Mouse (Mus musculus) intestine, embryonic 16.5 days (tissue): ENCODE results near the gene Phf1. TPM values are rescaled to one million over a fixed set of nuclear protein-coding genes. Genes with fewer than 3 reads are reported as not detected.
A peak's percentile ranks its signal among the peaks of the same experiment; 100 is the strongest.

ENCODE experiments used
- ATAC-seq: fragments of 200-750 bp; cut with Nextera tagmentation; 2 replicates; pipeline ENCODE4 v1.8.0; 2017; ENCODE audit warnings: moderate TSS enrichment, moderate library complexity
- H3K27ac ChIP-seq: fragments of 300-500 bp; sonication (generic); 2 replicates; pipeline ENCODE4 v1.5.1; 2014; ENCODE audit warnings: mild to moderate bottlenecking, low read length
- H3K27me3 ChIP-seq: fragments of 300-500 bp; sonication (generic); replicated peaks from 2 replicates; pipeline ENCODE4 v1.6.1; 2014; ENCODE audit warnings: low read length, control low read depth, mixed read lengths; ENCODE audit not compliant: control insufficient read depth, insufficient read depth
- H3K36me3 ChIP-seq: fragments of 300-500 bp; sonication (generic); 2 replicates; pipeline ENCODE4 v1.6.1; 2014; ENCODE audit warnings: low read length, control low read depth; ENCODE audit not compliant: control insufficient read depth, insufficient read depth
- H3K4me1 ChIP-seq: fragments of 300-500 bp; sonication (generic); 2 replicates; pipeline ENCODE4 v1.6.1; 2014; ENCODE audit warnings: low read length, control low read depth, mixed read lengths; ENCODE audit not compliant: control insufficient read depth, insufficient read depth
- H3K4me2 ChIP-seq: fragments of 300-500 bp; sonication (generic); 2 replicates; pipeline ENCODE4 v1.6.1; 2014; ENCODE audit warnings: low read depth, low read length, control low read depth
- H3K4me3 ChIP-seq: fragments of 300-500 bp; sonication (generic); 2 replicates; pipeline ENCODE4 v1.5.1; 2014; ENCODE audit warnings: mild to moderate bottlenecking, low read length
- H3K9ac ChIP-seq: fragments of 300-500 bp; sonication (generic); 2 replicates; pipeline ENCODE4 v1.6.1; 2014; ENCODE audit warnings: low read depth, low read length
- H3K9me3 ChIP-seq: fragments of 300-500 bp; sonication (generic); 2 replicates; pipeline ENCODE4 v1.6.1; 2016; ENCODE audit warnings: low read length, control low read depth; ENCODE audit not compliant: control insufficient read depth
- WGBS: fragments of 180-500 bp; shearing (Covaris S2); extraction: QIAGEN DNeasy Blood & Tissue Kit; methylation state at CpG from one replicate; pipeline ENCODE4 v1.1.7; 2014; 5-methylcytosine and 5-hydroxymethylcytosine counted together
- polyA plus RNA-seq: library from polyadenylated mRNA; unstranded; fragments of >200 nt; fragmentation: Nextera tagmentation; extraction: Ambion mirVana; gene quantifications from 2 replicates; pipeline ENCODE4 v1.2.1, GENCODE M21; 2015

The Phf1 gene
- polyA plus RNA-seq, 1 experiment from 2014 or later: 6.8 TPM

DNA sequence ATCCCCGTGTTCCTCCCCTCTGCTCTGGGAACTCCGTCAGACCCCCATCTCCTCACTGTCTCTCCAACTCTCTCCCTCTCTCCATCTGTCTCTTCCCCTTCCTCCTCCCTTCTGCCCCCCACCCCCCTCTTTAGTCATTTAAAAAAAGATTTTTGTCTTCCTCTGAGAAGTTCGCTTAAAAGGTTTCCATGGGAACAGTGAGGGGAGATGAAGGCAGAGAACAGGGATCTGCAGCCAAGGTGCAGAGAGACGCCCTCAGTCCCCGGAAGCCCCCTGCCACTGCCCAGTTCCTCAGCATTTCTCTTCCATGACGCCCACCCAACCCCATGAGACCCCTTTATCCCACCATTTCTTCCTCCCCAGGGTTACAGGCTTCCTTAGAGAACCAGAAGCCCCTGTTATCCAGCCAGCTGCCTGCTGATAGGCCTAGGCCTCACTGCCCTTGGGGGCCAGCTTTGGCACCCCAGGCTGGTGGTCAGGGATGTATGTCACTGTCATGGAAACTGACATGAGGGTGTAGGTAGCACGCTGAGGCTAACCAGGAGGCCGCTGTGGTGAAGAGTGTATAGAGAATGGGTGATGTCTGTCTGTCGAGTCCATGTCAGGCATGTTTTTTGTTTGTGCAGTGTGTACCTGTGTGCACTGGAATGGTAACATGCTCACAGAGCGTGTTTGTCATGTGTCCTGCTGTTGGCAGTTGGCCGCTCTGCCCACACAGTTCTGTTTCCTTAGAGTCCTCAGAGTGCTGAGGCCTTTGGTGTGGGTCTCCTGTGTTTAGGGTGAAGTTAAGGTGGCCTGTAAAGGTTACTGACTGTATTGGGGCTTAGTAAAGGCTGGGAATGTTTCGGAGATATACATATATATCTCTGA, 14.6 kb downstream of the Phf1 start:
- Histone ChIP-seq H3K27me3 (no peaks in the 10 kb centered on the region; the same call in 1 of the 2 replicates), H3K9ac (no peak overlapping the region; the same call in 1 of the 2 replicates), H3K9me3 (no peaks in the 10 kb centered on the region), H3K4me3 (no peak overlapping the region), H3K4me1 (peaks cover 46% of the 10 kb centered on the region), H3K36me3 (no peaks in the 10 kb centered on the region), H3K4me2 (no peak overlapping the region), H3K27ac (peak overlapping the region; percentile 1; the same call in 1 of the 2 replicates)
- WGBS: 63% methylated on average over 12 of the region's 12 CpGs
- no peak for ATAC-seq

DNA sequence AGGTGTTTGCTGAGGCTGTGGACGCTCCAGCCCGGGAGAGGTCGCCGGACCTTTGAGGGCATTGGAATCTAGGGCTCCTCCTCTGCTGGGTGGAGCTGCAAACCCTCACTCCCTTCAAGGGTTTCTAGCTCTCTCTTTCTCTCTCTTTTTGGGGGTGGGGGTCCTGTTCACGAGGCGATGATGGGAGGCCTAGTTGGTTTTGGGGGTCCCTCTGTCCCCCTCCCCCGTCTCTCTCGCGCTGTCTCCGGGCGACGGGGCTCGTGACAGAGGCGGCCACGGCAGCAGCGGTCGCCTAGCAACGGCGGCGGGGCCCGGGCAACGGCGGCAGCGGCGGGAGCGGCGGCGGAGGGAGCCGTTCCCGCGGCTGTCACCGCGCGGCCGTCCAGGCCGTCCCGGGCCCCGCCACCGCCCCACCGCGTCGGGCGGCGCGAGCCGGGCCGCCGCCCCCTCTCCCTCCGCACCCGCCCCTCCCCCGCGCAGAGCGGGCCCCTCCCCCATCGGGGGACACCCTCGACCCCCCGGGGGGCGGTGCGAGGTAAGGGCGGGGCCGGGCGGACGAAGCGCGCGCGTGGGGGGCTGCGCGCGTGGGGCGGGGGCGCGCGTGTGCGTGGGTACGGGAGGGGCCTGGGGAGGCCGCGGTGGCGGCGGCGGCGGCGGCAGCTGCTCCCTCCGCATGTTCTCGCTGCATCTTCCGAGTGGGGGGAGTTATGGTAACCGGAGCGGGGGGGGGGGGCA, 15.6 kb downstream of the Phf1 start:
- Histone ChIP-seq H3K27ac (peak overlapping the region; percentile 49), H3K4me1 (peaks cover 49% of the 10 kb centered on the region), H3K9me3 (no peaks in the 10 kb centered on the region), H3K9ac (peak overlapping the region; percentile 81), H3K36me3 (no peaks in the 10 kb centered on the region), H3K4me3 (peak overlapping the region; percentile 72), H3K27me3 (no peaks in the 10 kb centered on the region; the same call in 1 of the 2 replicates), H3K4me2 (peak overlapping the region; percentile 100)
- peak; percentile 5; the same call in 1 of the 2 replicates for ATAC-seq
- WGBS: 0% methylated on average over 15 of the region's 87 CpGs

DNA sequence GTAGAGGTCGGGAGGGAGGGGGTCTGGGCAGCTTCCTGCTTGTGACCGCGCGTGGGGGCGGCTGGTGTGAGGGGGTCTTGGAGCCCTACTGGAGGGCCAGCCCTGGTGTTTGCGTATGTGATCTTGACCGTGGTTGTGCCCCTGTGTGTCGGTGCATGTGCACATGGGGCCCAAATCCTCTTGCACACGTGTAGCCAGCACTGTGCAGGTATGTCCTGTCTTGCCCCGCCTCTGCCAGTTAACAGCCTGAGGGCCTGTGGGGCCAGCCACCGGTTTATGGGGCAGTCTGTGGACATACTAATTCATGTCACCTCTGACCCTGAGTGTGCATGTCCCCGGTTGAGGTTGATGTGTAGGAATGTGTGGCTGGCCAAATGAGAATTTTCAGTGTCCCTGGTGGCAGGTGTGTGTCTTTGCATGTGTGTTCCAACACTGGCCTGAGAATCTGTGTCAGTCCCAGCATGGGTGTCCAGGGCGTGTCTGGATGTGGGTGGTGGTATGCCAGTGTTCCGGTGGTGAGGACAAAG, 16.3 kb downstream of the Phf1 start:
- Histone ChIP-seq H3K27ac (peak overlapping the region; percentile 49), H3K4me2 (peak overlapping the region; percentile 100), H3K4me3 (peak overlapping the region; percentile 72), H3K9me3 (no peaks in the 10 kb centered on the region), H3K27me3 (no peaks in the 10 kb centered on the region; the same call in 1 of the 2 replicates), H3K36me3 (no peaks in the 10 kb centered on the region), H3K4me1 (peaks cover 55% of the 10 kb centered on the region), H3K9ac (peak overlapping the region; percentile 81)
- ATAC-seq: peak; percentile 57
- WGBS: 8% methylated on average over 12 of the region's 14 CpGs

DNA sequence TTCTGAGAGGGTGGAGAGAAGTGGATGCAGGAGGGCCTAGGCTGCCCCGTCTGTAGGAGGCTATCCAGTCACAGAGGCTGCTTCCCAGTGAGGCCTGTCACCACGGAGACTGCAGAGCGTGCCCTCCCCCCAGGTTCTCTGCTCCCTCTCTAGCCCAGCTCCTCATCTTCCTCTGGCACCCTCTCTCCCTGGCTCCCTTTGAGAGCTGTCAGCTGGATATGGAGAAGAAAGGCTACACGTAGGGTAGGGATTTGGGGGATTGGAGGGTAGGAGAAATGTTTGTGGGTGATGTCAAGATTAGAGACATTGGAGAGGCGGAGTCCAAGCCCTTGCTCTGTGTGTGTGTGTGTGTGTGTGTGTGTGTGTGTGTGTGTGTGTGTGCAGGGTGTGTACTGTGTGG, 17.0 kb downstream of the Phf1 start:
- Histone ChIP-seq H3K27ac (peak overlapping the region; percentile 49), H3K4me2 (no peak overlapping the region; the same call in 1 of the 2 replicates)

DNA sequence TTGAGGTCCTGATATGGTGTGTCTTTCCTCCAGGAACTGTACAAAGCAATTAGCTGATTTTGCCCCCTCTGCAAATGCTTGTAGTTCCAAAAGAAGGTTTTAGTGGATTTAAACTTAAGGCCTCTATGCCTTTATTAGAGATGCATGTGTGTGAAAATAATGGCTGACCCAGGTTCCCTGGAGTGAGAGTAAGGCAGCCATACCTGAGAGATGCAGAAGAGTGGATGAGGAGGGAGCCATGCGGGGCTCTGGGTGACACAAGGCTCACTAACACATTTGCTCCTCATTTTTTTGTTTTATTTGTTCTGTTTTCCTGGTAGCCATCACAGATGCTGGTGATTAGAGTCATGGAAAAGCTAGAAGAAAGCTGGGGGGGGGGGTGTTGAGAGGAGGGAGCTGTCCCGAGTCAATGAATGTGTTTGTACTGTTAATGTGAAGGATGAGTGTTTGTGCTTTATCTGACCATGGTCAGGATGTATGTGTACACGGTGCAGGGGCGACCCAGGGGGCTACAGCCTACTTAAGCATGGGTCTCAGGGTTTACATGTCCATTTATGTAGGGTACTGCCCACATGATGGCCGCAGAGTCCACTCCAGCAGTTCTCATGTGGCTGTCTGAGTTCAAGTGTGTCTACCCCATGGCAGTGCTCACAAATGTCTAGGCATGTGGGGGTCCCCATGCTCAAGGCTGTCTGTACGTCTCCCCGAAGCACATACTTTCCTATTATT, 17.9 kb downstream of the Phf1 start:
- peak overlapping the region; percentile 53 for H3K9ac ChIP-seq
- H3K4me3 ChIP-seq: peak overlapping the region; percentile 36
- H3K27me3 ChIP-seq: no peaks in the 10 kb centered on the region; the same call in 1 of the 2 replicates
- H3K36me3 ChIP-seq: 0 out of 2 replicates have a peak, but pooled peaks cover 3% of the 10 kb centered on the region
- 31% methylated on average over 7 of the region's 7 CpGs for WGBS
- H3K9me3 ChIP-seq: no peaks in the 10 kb centered on the region
- H3K4me2 ChIP-seq: peak overlapping the region; percentile 55
- H3K4me1 ChIP-seq: peaks cover 55% of the 10 kb centered on the region
- no peak for ATAC-seq
- peak overlapping the region; percentile 15; the same call in 1 of the 2 replicates for H3K27ac ChIP-seq

More for the DNA sequence above, 17.0 kb downstream of the Phf1 start:
- Histone ChIP-seq H3K36me3 (no peaks in the 10 kb centered on the region), H3K4me3 (no peak overlapping the region), H3K9ac (peak overlapping the region; percentile 40), H3K27me3 (no peaks in the 10 kb centered on the region; the same call in 1 of the 2 replicates), H3K9me3 (no peaks in the 10 kb centered on the region), H3K4me1 (peaks cover 55% of the 10 kb centered on the region)
- no peak; the same call in 1 of the 2 replicates for ATAC-seq
- WGBS: 43% methylated on average over 5 of the region's 5 CpGs

DNA sequence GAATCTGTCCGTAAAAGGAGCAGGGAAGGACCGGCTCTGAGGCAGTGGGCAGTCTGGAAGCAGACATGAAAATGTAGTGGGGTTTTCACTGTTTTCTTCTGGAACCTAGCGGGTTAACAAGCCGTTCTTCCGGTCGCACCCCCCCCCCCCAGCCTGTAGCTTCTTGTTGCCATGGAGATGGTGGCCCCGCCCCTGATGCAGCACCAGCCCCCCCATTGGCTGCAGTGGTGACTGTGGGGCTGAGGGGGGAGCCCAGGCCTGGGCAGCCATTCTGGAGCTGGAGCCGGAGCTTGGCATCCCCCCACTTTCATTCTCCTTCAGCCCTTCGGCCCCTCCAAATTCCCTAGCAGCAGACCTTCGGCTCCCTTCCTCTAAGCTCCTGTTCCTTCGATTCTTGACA, 18.6 kb downstream of the Phf1 start:
- WGBS: 2% methylated on average over 11 of the region's 11 CpGs
- peak overlapping the region; percentile 36 for H3K4me3 ChIP-seq
- H3K4me2 ChIP-seq: peak overlapping the region; percentile 55
- peaks cover 55% of the 10 kb centered on the region for H3K4me1 ChIP-seq
- peak overlapping the region; percentile 53 for H3K9ac ChIP-seq
- 0 out of 2 replicates have a peak, but pooled peaks cover 4% of the 10 kb centered on the region for H3K36me3 ChIP-seq
- H3K9me3 ChIP-seq: no peaks in the 10 kb centered on the region
- ATAC-seq: no peak
- H3K27me3 ChIP-seq: no peaks in the 10 kb centered on the region; the same call in 1 of the 2 replicates
- H3K27ac ChIP-seq: peak overlapping the region; percentile 15; the same call in 1 of the 2 replicates

DNA sequence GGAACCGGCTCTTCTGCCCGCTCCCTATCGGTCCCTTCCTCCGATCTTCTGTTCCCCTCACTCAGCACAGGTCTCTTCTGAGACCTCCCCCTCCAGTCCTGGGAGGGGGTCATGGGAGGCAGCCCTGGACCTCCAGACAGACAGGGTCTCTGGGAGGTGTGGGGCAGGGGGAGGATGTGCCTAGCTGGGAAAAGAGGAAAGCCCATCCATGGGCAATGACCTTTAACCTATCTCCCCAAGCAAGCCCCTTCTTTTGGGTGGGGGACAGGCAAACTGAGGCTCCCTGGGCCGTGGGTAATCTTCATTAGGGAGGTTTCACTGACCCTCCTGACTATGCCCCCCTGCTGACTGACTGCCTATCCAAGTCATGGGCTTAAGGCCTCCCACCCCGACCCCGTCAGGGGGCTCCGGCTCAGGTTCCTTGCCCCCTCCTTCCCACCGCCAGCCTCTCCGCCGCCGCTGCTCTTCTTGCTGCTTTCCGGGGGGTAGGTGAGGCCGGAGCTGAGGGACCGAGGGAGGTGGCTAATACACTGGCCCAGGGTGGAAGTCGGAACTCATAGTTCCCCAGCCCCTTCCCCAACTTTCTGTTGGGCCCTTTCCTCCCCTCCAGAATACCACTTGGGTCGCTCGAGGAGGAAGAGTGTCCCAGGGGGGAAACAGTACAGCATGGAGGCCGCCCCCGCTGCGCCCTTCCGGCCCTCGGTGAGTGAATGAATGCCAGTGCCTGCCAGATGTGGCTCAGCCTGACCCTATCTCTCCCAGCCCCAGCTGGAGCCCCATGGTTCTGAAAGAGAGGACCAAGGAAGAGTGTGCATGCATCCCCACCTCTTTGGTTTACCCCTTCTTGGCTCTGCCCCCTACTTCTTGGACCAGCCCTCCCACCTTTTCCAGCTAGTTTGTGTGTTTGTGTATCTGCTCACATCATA, 19.4 kb downstream of the Phf1 start:
- H3K9ac ChIP-seq: peak overlapping the region; percentile 53
- peak overlapping the region; percentile 55 for H3K4me2 ChIP-seq
- 19% methylated on average over 22 of the region's 23 CpGs for WGBS
- H3K27me3 ChIP-seq: no peaks in the 10 kb centered on the region; the same call in 1 of the 2 replicates
- H3K9me3 ChIP-seq: no peaks in the 10 kb centered on the region
- peaks cover 51% of the 10 kb centered on the region for H3K4me1 ChIP-seq
- H3K27ac ChIP-seq: no peak overlapping the region
- ATAC-seq: no peak
- H3K4me3 ChIP-seq: peak overlapping the region; percentile 36
- H3K36me3 ChIP-seq: 0 out of 2 replicates have a peak, but pooled peaks cover 4% of the 10 kb centered on the region

DNA sequence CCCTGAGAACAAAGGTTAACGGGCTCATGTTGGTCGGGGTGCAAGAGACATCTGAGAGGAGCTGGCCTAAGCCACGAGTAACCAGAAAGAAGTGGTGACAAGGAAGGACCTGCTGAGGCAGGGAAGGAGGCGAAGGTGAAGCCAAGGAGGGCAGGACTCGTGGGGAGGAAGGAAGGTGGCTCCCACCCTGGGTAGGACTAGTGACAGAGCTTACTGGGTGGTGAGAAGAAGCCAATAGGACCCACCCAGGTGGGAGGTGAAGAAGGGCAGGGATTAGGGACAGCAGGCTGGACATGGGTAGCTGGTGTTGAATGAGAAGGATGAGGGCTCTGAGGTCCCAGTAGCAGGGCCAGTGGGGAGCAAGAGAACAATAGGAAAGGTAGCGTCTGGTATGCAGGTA, 20.3 kb downstream of the Phf1 start:
- no peak for ATAC-seq
- Histone ChIP-seq H3K4me2 (peak overlapping the region; percentile 42; the same call in 1 of the 2 replicates), H3K27me3 (no peaks in the 10 kb centered on the region; the same call in 1 of the 2 replicates), H3K4me3 (no peak overlapping the region), H3K9me3 (no peaks in the 10 kb centered on the region), H3K36me3 (0 out of 2 replicates have a peak, but pooled peaks cover 4% of the 10 kb centered on the region), H3K9ac (peak overlapping the region; percentile 53; the same call in 1 of the 2 replicates), H3K4me1 (peaks cover 45% of the 10 kb centered on the region), H3K27ac (no peak overlapping the region)
- 41% methylated on average over 6 of the region's 6 CpGs for WGBS
